Mouse (Mus musculus) forebrain, postnatal 0 days (tissue): ENCODE data around the gene Ep400. TPM values are rescaled to one million over a fixed set of nuclear protein-coding genes. Genes with fewer than 3 reads are reported as not detected.
"Not testable (repeated sequence)": the region's sequence is repeated elsewhere in the genome, so short reads cannot be mapped to it uniquely, and the experiment has no call there.

Experiments
- ATAC-seq: fragments of 200-750 bp; cut with Nextera tagmentation; 2 replicates; pipeline ENCODE4 v1.8.0; 2017; ENCODE audit warnings: mild to moderate bottlenecking, moderate library complexity
- DNase-seq: peaks from one replicate; pipeline ENCODE4 v3.0.0-alpha.2; 2015
- H3K27ac ChIP-seq: fragments of 300-500 bp; sonication (generic); 2 replicates; pipeline ENCODE4 v1.5.1; 2014; ENCODE audit warnings: low read depth, mild to moderate bottlenecking, antibody characterized with exemption, low read length, moderate library complexity, mixed read lengths
- H3K27me3 ChIP-seq: fragments of 300-500 bp; sonication (generic); 2 replicates; pipeline ENCODE4 v1.6.1; 2014; ENCODE audit warnings: mild to moderate bottlenecking, low read length, mixed read lengths; ENCODE audit not compliant: insufficient read depth
- H3K36me3 ChIP-seq: fragments of 300-500 bp; sonication (generic); 2 replicates; pipeline ENCODE4 v1.6.1; 2014; ENCODE audit warnings: mild to moderate bottlenecking, moderate library complexity; ENCODE audit not compliant: insufficient read depth
- H3K4me1 ChIP-seq: fragments of 300-500 bp; sonication (generic); 2 replicates; pipeline ENCODE4 v1.6.1; 2014; ENCODE audit warnings: antibody characterized with exemption; ENCODE audit not compliant: insufficient read depth
- H3K4me2 ChIP-seq: fragments of 300-500 bp; sonication (generic); 2 replicates; pipeline ENCODE4 v1.6.1; 2014; ENCODE audit warnings: low read depth, mild to moderate bottlenecking, moderate library complexity
- H3K4me3 ChIP-seq: fragments of 300-500 bp; sonication (generic); 2 replicates; pipeline ENCODE4 v1.5.1; 2014; ENCODE audit warnings: low read depth, low read length, mixed read lengths
- H3K9ac ChIP-seq: fragments of 300-500 bp; sonication (generic); 2 replicates; pipeline ENCODE4 v1.6.1; 2014; ENCODE audit warnings: mild to moderate bottlenecking
- H3K9me3 ChIP-seq: fragments of 300-500 bp; sonication (generic); 2 replicates; pipeline ENCODE4 v1.6.1; 2016; ENCODE audit warnings: low read length
- CTCF ChIP-seq: sonication (generic); IDR thresholded peaks from 2 replicates; pipeline ENCODE4 v1.5.1; 2016; ENCODE audit warnings: antibody characterized with exemption, control low read depth, low read depth
- WGBS: fragments of 180-500 bp; shearing (Covaris S2); extraction: QIAGEN DNeasy Blood & Tissue Kit; methylation state at CpG from one replicate; pipeline ENCODE4 v1.1.7; 2014; 5-methylcytosine and 5-hydroxymethylcytosine counted together
- polyA plus RNA-seq: library from polyadenylated mRNA; unstranded; fragments of >200 nt; fragmentation: Nextera tagmentation; extraction: Ambion mirVana; gene quantifications from 2 replicates; pipeline ENCODE4 v1.2.1, GENCODE M21; 2015
- total RNA-seq: library from RNA; depleted of rRNA; stranded (reverse); fragments of >200 nt; gene quantifications from 2 replicates; pipeline ENCODE4 v1.2.3, GENCODE M21; 2014

Gene Ep400
- total and polyA plus RNA-seq, 2 experiments from 2014 or later, result 37.4 to 66.4 TPM

DNA sequence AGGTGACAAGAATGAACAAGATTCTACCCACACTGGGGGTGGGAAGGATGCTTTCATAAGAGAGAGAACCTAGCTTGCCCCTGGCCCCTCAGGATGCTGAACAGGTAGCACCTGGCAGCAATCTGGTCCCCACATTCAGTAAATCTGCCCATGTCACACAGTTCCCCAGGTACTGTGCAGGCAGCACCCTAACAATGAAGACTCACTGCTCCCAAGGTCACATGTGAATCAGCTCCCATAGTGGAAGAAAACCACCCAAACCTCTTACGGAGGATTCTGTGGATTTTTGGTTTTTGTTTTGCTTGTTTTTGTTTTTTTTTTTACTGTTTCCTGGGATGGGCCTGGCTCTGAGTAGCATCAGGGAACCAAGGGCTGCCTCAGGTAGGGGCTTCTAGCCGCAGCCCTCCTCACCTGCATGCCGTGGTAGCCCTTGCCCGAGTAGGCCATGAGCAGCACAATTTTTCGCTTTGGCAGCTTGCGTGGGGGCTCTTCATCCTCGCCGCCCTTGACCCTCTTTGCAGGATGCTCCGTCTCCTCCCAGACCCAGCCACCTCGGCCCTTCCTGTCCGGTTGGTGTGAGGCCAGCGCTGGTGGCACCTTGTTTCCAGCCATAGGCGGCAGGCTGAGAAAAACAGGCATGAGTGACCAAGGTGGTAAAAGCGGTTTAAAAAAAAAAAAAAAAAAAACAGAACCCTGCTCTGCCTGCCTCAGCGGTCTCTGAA lies 8.9 kb upstream of the Ep400 start:
- Histone ChIP-seq H3K4me1 (peaks cover 7% of the 10 kb centered on the region; the same call in 1 of the 2 replicates), H3K4me3 (peak overlapping the region; percentile 64), H3K9me3 (no peaks in the 10 kb centered on the region), H3K27ac (no peak overlapping the region), H3K4me2 (peak overlapping the region; percentile 85), H3K27me3 (no peaks in the 10 kb centered on the region), H3K36me3 (peaks cover 12% of the 10 kb centered on the region), H3K9ac (peak overlapping the region; percentile 64)
- ATAC-seq, result no peak
- DNase-seq, result no peak
- WGBS, result 21% methylated on average over 15 of the region's 15 CpGs
- TF ChIP-seq CTCF, result no peak

DNA sequence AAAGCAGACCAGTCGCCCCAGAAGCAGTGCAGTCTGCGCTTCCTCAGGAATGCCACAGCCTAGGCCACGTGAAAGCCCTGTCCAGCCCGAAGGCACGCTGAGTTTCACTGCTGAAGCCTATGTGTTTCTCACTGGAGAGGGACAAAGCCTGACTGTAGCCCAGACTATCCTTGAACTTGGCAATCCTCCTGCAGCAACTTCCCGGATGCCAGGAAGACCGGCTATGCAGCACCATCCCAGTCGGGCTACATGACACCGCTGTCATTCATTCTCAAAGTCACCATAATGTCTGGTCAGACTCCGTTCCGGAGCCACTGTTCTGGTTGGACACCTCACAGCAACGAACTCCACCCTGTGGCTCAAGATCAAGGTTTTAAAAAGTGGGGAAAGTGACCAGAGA lies 7.7 kb upstream of the Ep400 start:
- 89% methylated on average over 12 of the region's 12 CpGs for WGBS
- no peak overlapping the region for H3K4me2 ChIP-seq
- peaks cover 12% of the 10 kb centered on the region for H3K36me3 ChIP-seq
- TF ChIP-seq CTCF, result no peak
- H3K9me3 ChIP-seq, result no peaks in the 10 kb centered on the region
- no peak overlapping the region for H3K4me3 ChIP-seq
- ATAC-seq, result no peak
- H3K9ac ChIP-seq, result no peak overlapping the region
- H3K4me1 ChIP-seq, result peaks cover 7% of the 10 kb centered on the region; the same call in 1 of the 2 replicates
- no peak overlapping the region for H3K27ac ChIP-seq
- DNase-seq, result no peak
- no peaks in the 10 kb centered on the region for H3K27me3 ChIP-seq

DNA sequence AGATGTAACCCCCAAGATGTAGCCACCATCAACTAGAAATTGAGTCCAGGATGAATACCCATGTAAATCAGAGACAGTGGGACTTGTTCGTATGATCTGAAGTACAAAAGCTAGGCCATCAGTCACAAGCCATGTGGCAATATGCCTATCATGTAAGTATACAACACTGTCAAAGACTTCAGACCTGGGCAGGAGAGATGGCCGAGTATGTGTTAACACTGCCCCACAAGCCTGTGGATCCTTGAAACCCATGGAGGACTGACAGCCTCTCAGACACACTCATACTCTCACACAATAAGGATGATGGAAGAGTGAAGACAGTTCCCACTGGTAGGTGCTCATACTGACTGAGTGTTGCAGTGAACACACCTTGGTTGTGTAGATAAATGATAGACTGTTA lies 5.6 kb upstream of the Ep400 start:
- Histone ChIP-seq H3K27me3 (no peaks in the 10 kb centered on the region), H3K4me1 (peaks cover 7% of the 10 kb centered on the region; the same call in 1 of the 2 replicates), H3K27ac (no peak overlapping the region), H3K4me3 (no peak overlapping the region), H3K9ac (no peak overlapping the region), H3K4me2 (no peak overlapping the region), H3K9me3 (no peaks in the 10 kb centered on the region), H3K36me3 (peaks cover 12% of the 10 kb centered on the region)
- TF ChIP-seq CTCF, result no peak
- no peak for ATAC-seq
- WGBS, result 93% methylated on average over 2 of the region's 2 CpGs
- no peak for DNase-seq

DNA sequence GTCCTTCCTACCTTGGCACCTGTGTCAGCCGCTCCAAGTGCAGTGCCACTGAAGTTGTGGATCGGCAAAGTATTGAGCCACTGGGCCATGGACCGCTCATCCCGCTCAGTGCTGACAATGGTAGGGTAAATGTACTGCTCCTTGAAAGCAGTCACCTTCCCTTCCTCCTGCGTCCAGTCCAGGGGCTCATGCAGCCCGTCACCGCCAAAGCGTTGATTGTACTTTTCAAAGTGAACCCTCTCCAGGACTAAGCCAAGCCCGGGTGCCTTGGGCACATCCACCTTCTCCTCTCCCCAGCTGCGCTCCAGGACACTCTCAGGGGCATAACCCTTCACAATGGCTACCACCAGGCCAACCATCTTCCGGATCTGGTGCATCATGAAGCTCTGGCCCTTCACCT lies 4.0 kb upstream of the Ep400 start:
- DNase-seq (no peak), ATAC-seq (no peak)
- H3K36me3 ChIP-seq, result peaks cover 12% of the 10 kb centered on the region
- no peaks in the 10 kb centered on the region for H3K27me3 ChIP-seq
- H3K9ac ChIP-seq, result no peak overlapping the region
- TF ChIP-seq CTCF, result no peak
- 0 out of 2 replicates have a peak, but pooled peaks cover under 1% of the 10 kb centered on the region for H3K4me1 ChIP-seq
- no peak overlapping the region for H3K4me2 ChIP-seq
- WGBS, result 96% methylated on average over 11 of the region's 11 CpGs
- no peak overlapping the region for H3K4me3 ChIP-seq
- H3K27ac ChIP-seq, result no peak overlapping the region
- H3K9me3 ChIP-seq, result no peaks in the 10 kb centered on the region

DNA sequence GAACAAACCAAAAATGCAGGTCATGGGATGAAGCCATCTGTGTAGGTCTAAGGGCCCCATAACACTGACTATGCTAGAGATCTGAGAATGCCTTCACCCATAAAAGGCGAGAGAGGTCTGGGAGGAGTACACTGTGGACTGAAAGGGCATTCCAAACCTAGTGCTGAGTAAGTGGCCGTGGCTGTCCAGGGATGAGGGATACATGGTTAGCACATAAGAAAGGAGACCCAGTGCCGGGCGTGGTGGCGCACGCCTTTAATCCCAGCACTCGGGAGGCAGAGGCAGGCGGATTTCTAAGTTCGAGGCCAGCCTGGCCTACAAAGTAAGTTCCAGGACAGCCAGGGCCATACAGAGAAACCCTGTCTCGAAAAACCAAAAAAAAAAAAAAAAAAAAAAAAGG lies 2.4 kb upstream of the Ep400 start:
- not testable (repeated sequence) for H3K9me3 ChIP-seq, ATAC-seq, H3K4me3 ChIP-seq, H3K9ac ChIP-seq, H3K27ac ChIP-seq, H3K4me1 ChIP-seq, H3K27me3 ChIP-seq, H3K4me2 ChIP-seq, DNase-seq
- 96% methylated on average over 9 of the region's 10 CpGs for WGBS
- H3K36me3 ChIP-seq, result peaks cover 12% of the 10 kb centered on the region

DNA sequence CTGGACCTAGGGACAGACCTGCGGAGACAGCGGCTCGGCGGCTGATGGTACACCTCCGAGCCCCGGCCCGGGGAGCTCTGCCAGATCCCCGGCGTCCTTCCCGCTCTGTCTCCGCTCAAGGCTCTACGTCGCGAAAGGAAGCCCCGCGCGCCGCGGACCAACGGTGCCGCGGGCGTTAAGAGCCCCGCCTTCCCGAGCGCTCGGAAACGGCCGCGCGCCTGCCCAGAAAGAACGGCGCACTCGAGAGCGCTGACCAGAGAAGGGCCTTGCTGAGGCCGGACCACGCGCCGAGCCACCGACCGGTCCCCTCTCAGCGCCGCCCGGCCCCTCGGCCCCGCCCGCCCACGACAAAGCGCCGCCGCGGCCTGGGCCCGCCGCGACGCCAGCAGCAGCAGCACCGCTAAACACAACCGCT lies 479 bp downstream of the Ep400 start:
- peak overlapping the region; percentile 93 for H3K9ac ChIP-seq
- WGBS, result under 1% methylated on average over 43 of the region's 58 CpGs
- peak overlapping the region; percentile 94 for H3K27ac ChIP-seq
- no peaks in the 10 kb centered on the region for H3K9me3 ChIP-seq
- H3K4me1 ChIP-seq, result peaks cover 9% of the 10 kb centered on the region
- TF ChIP-seq CTCF, result no peak
- H3K36me3 ChIP-seq, result peaks cover 6% of the 10 kb centered on the region
- peak; percentile 16 for ATAC-seq
- H3K27me3 ChIP-seq, result no peaks in the 10 kb centered on the region
- DNase-seq, result no peak
- H3K4me3 ChIP-seq, result peak overlapping the region; percentile 73
- H3K4me2 ChIP-seq, result peak overlapping the region; percentile 54

DNA sequence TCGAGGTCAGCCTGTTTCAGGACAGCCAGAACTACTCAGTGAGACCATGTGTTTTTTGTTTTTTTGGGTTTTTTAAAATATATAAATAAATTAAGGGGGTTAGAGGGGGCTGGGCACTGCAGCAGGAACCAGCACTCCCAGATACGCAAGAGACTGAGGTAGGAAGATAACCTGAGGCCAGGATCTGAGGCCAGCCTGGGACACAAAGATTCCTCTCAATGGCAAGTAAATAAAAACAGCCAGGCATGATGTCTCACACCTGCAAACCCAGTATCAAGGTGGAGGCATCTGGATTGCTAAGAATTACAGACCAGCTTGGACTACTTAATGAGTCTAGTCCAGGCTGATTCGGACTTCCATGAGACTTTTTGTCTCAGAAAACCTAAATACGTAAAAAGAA lies 1.2 kb downstream of the Ep400 start:
- no peak overlapping the region for H3K27ac ChIP-seq

More for the DNA sequence above, 1.2 kb downstream of the Ep400 start:
- DNase-seq (no peak), ATAC-seq (no peak)
- Histone ChIP-seq H3K9me3 (no peaks in the 10 kb centered on the region), H3K36me3 (no peaks in the 10 kb centered on the region; the same call in 1 of the 2 replicates), H3K4me1 (peaks cover 9% of the 10 kb centered on the region), H3K4me3 (peak overlapping the region; percentile 73), H3K9ac (peak overlapping the region; percentile 93), H3K27me3 (no peaks in the 10 kb centered on the region), H3K4me2 (peak overlapping the region; percentile 54)
- no peak for TF ChIP-seq CTCF
- WGBS, result 60% methylated on average over 4 of the region's 4 CpGs
